Comparison of ENCODE assay signal across 28 mouse cellular contexts in the genomic region with DNA sequence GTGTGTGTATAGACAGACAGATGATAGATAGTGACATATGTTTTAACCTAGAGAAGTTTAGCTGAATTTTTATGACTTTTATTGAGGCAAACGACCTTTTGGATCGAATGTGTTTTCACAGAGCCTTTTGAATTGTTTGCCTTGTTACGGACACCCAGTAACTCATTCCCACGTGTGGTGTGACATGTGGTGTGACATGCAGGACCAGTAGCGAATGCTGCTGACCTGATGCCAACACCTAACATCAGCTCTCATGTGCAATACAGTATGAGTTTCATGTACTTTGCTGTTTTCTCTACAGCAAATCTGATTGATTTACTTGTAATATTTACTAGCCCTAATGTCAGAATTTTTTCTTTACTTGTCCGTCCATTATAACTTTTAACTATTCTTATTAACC.
"Had no signal": no experiment of that assay in that cellular context is flagged by ENCODE, and none has a peak within 500 bp of the region (broad histone marks: within the 10 kb centered on the region; RNA-seq: fewer than 3 reads in every experiment).

No protein-coding gene starts in this region.

- ATAC-seq: forebrain, embryonic 13.5 days; forebrain, embryonic 14.5 days; forebrain, embryonic 15.5 days; forebrain, embryonic 16.5 days; forebrain, postnatal 0 days had no signal

- H3K27me3 ChIP-seq: embryonic facial prominence, embryonic 12.5 days; embryonic facial prominence, embryonic 13.5 days; embryonic facial prominence, embryonic 15.5 days; forebrain, embryonic 12.5 days; forebrain, embryonic 13.5 days; forebrain, embryonic 15.5 days had no signal

- DNase-seq: cerebellum, adult 18-20 months; cerebellum, adult 2 months; cerebellum, adult 8-10 months; cerebellum, adult 9-10 months; cerebellum, adult 9-11 months; cerebellum, postnatal 10 days; cerebellum, postnatal 14 days; cerebellum, postnatal 25 days; cerebellum, postnatal 36 days; embryo, embryonic 11 days; forebrain, postnatal 0 days; gastrocnemius, adult 2 months; gastrocnemius, postnatal 10 days; gastrocnemius, postnatal 14 days; gastrocnemius, postnatal 25 days; gastrocnemius, postnatal 36 days; heart, adult 18-20 months had no signal

- H3K4me1 ChIP-seq: embryonic facial prominence, embryonic 12.5 days had no signal

- H3K9ac ChIP-seq: embryonic facial prominence, embryonic 12.5 days; embryonic facial prominence, embryonic 13.5 days; embryonic facial prominence, embryonic 15.5 days; forebrain, embryonic 12.5 days; forebrain, embryonic 13.5 days; forebrain, embryonic 15.5 days; forebrain, postnatal 0 days had no signal

- H3K4me2 ChIP-seq: embryonic facial prominence, embryonic 12.5 days; embryonic facial prominence, embryonic 13.5 days; embryonic facial prominence, embryonic 15.5 days; forebrain, embryonic 12.5 days; forebrain, embryonic 13.5 days; forebrain, embryonic 15.5 days had no signal

- H3K9me3 ChIP-seq: embryonic facial prominence, embryonic 10.5 days; embryonic facial prominence, embryonic 12.5 days; embryonic facial prominence, embryonic 13.5 days; embryonic facial prominence, embryonic 15.5 days; forebrain, embryonic 10.5 days; forebrain, embryonic 12.5 days; forebrain, embryonic 13.5 days; forebrain, embryonic 15.5 days had no signal

- H3K4me3 ChIP-seq: embryonic facial prominence, embryonic 10.5 days; embryonic facial prominence, embryonic 12.5 days; embryonic facial prominence, embryonic 13.5 days; embryonic facial prominence, embryonic 15.5 days; erythroblast, embryonic 14.5 days; forebrain, embryonic 10.5 days; forebrain, embryonic 12.5 days; forebrain, embryonic 13.5 days; forebrain, embryonic 15.5 days; gastrocnemius, adult 2 months had no signal

- H3K27ac ChIP-seq: embryonic facial prominence, embryonic 10.5 days; embryonic facial prominence, embryonic 12.5 days; embryonic facial prominence, embryonic 13.5 days; embryonic facial prominence, embryonic 15.5 days; forebrain, embryonic 10.5 days; forebrain, embryonic 12.5 days; forebrain, embryonic 13.5 days; forebrain, embryonic 15.5 days; gastrocnemius, adult 2 months had no signal
